Mouse (Mus musculus): Measurements from ENCODE around the gene Zc3h12a. TPM values are rescaled to one million over a fixed set of nuclear protein-coding genes. Genes with fewer than 3 reads are reported as not detected.

Zc3h12a gene
- polyA plus RNA-seq, 1 experiment from 2014 or later: 0.37 TPM

DNA sequence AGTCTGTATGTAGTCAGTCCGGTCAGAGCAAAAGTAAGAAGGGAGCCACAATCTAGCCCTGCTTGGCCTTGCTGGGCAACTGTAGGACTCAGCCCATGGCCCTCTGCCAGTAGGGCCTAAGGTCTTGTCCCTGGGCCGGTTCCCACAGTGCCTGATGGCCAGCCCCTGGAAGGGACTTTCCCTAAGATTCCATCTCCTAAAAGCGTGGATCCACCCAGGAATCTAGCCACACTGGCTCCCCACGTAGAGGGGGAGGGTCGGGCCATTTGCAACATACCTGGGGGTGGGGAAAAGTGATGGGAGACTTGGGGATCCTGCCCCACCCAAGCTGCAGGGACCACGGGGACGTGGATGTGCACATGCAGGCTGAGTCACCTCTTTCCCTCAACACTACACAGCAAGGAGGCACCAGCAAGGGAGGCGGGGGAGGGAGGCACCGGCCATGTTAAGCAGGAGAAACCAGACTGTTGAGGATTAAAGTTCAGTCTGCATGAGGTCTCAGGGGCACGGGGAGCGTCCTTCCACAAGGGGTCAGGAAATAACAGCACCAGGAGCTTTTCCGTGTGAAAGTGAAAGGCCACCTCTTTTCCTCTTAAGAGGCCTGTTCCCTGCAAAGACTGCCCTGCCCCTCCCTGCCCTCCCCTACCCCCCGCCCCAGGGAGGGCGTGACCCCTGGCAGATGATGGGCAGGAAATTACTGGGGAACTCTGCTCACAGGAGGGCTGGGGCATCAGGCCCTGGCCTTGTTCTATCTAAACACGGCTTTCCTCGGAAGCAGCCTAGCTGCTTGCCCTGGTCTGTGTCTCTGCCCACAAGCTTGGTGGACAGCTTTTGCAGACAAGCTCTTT lies 5.0 kb downstream of the Zc3h12a start:
- peaks cover 9% of the 10 kb centered on the region for H3K4me1 ChIP-seq (ENCODE audit: control insufficient read depth, insufficient read depth, low read length)
- DNase-seq (ENCODE audit: low spot score, missing footprints) (peak; percentile 84), ATAC-seq (ENCODE audit: low FRiP score) (no peak)
- H3K4me3 ChIP-seq (ENCODE audit: low read depth, low read length): no peak overlapping the region
- H3K27me3 ChIP-seq (ENCODE audit: control insufficient read depth, insufficient read depth, low read length): peaks cover 5% of the 10 kb centered on the region; the same call in 1 of the 2 replicates
- no peak overlapping the region for H3K4me2 ChIP-seq
- H3K36me3 ChIP-seq (ENCODE audit: control insufficient read depth, insufficient read depth, low read length): no peaks in the 10 kb centered on the region
- no peaks in the 10 kb centered on the region for H3K9me3 ChIP-seq (ENCODE audit: control insufficient read depth, low read length)
- WGBS: 20% methylated on average over 16 of the region's 16 CpGs
- no peak overlapping the region for H3K27ac ChIP-seq (ENCODE audit: low read depth, low read length)
- H3K9ac ChIP-seq (ENCODE audit: low read length): no peak overlapping the region

DNA sequence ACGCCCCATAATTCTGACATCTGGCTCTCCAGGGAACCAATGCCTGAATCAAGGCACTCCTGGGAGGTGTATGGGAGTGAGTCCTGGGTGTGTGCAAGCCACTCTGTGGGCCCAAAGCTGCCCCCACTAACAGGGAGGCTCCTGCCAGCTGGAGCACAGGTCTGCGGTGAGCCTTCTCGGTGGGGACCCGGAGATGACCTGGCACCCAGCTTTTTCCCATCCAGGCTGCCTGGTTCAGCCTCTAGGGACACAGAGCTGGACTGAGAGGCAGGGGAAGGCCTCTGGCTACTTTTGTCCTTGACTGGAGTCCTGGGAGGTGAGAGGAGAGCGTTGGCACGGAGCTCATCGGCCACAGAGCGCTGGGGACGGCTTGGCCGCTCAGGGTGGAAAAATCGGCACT lies 7.9 kb downstream of the Zc3h12a start:
- Histone ChIP-seq H3K4me1 (ENCODE audit: control insufficient read depth, insufficient read depth, low read length) (peaks cover 9% of the 10 kb centered on the region), H3K36me3 (ENCODE audit: control insufficient read depth, insufficient read depth, low read length) (no peaks in the 10 kb centered on the region), H3K9ac (ENCODE audit: low read length) (no peak overlapping the region), H3K4me2 (no peak overlapping the region), H3K27me3 (ENCODE audit: control insufficient read depth, insufficient read depth, low read length) (peaks cover 2% of the 10 kb centered on the region; the same call in 1 of the 2 replicates), H3K27ac (ENCODE audit: low read depth, low read length) (no peak overlapping the region), H3K4me3 (ENCODE audit: low read depth, low read length) (no peak overlapping the region), H3K9me3 (ENCODE audit: control insufficient read depth, low read length) (no peaks in the 10 kb centered on the region)
- 91% methylated on average over 11 of the region's 11 CpGs for WGBS
- no peak for DNase-seq (ENCODE audit: low spot score, missing footprints)
- no peak for ATAC-seq (ENCODE audit: low FRiP score)

DNA sequence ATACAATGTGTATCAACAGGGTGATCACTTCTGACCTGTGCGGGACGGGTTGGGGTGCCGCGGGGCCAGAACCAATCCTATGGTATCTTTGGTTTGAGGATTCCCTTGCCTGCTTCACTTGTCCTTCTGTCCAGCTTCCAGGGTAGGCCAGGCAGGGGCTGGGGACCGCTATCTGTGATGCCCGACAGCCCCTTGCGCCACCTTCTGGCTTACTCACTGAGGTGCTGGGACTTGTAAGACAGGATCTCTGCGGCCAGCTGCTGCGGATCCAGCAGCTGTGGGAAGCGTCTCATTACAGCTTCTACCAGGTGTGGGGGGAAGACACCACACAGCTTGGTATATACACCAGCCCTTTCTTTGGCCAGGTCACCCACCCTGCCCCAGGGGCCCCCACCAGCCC lies 8.6 kb downstream of the Zc3h12a start:
- H3K9me3 ChIP-seq (ENCODE audit: control insufficient read depth, low read length): no peaks in the 10 kb centered on the region
- 29% methylated on average over 10 of the region's 10 CpGs for WGBS
- DNase-seq (ENCODE audit: low spot score, missing footprints) (peak; percentile 90), ATAC-seq (ENCODE audit: low FRiP score) (peak; percentile 17; the same call in 1 of the 2 replicates)
- H3K4me2 ChIP-seq: no peak overlapping the region
- H3K27ac ChIP-seq (ENCODE audit: low read depth, low read length): no peak overlapping the region
- peaks cover 11% of the 10 kb centered on the region for H3K4me1 ChIP-seq (ENCODE audit: control insufficient read depth, insufficient read depth, low read length)
- H3K27me3 ChIP-seq (ENCODE audit: control insufficient read depth, insufficient read depth, low read length): peaks cover 2% of the 10 kb centered on the region; the same call in 1 of the 2 replicates
- no peaks in the 10 kb centered on the region for H3K36me3 ChIP-seq (ENCODE audit: control insufficient read depth, insufficient read depth, low read length)
- no peak overlapping the region for H3K4me3 ChIP-seq (ENCODE audit: low read depth, low read length)
- H3K9ac ChIP-seq (ENCODE audit: low read length): no peak overlapping the region

DNA sequence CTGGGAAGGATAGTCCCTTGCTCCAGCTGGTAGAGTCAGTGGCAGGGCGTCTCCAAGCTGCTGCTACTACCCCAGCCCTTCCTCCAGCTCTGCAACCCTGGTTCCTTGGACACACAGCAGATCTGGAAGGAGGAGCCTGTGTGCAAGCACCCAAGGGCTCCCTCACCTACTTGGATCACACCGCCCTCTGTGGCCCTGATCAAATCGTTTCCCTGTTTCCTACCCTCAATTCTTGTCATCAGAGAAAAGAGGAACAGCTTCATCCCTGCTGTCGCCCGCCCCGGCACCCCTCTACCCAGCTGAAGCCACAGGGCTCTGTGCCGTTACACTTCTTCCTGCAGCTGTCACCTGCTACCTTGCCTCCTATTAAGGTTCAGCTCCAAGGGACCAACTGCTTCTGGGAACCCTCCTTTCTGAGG lies 9.7 kb downstream of the Zc3h12a start:
- WGBS: 80% methylated on average over 7 of the region's 7 CpGs
- Histone ChIP-seq H3K27me3 (ENCODE audit: control insufficient read depth, insufficient read depth, low read length) (peaks cover 2% of the 10 kb centered on the region; the same call in 1 of the 2 replicates), H3K27ac (ENCODE audit: low read depth, low read length) (no peak overlapping the region), H3K4me1 (ENCODE audit: control insufficient read depth, insufficient read depth, low read length) (peaks cover 8% of the 10 kb centered on the region), H3K9ac (ENCODE audit: low read length) (no peak overlapping the region), H3K36me3 (ENCODE audit: control insufficient read depth, insufficient read depth, low read length) (0 out of 2 replicates have a peak, but pooled peaks cover 2% of the 10 kb centered on the region), H3K9me3 (ENCODE audit: control insufficient read depth, low read length) (no peaks in the 10 kb centered on the region), H3K4me3 (ENCODE audit: low read depth, low read length) (no peak overlapping the region), H3K4me2 (no peak overlapping the region)
- ATAC-seq (ENCODE audit: low FRiP score): no peak
- DNase-seq (ENCODE audit: low spot score, missing footprints): no peak

DNA sequence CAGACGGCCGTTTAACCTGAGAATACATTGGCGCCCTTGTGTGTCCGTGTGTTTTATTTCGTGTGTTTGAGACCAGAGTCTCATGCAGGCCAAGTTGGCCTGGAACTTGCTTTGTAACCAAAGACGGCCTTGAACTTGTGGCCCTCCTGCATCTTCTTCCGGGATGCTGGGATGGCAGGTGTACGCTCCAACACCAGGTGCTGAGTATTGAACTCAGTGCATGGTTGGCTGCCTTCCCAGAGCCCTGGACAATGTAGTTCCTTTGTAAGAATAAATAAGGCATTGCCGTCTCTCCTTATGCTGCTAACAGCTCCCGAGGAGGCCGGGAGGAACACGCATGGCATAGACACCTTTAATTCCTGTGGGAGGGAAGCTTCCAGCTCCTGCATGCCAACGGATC lies 10.7 kb downstream of the Zc3h12a start:
- DNase-seq (ENCODE audit: low spot score, missing footprints) (no peak), ATAC-seq (ENCODE audit: low FRiP score) (no peak)
- H3K27me3 ChIP-seq (ENCODE audit: control insufficient read depth, insufficient read depth, low read length): peaks cover 2% of the 10 kb centered on the region; the same call in 1 of the 2 replicates
- no peak overlapping the region for H3K9ac ChIP-seq (ENCODE audit: low read length)
- no peak overlapping the region for H3K4me3 ChIP-seq (ENCODE audit: low read depth, low read length)
- H3K9me3 ChIP-seq (ENCODE audit: control insufficient read depth, low read length): no peaks in the 10 kb centered on the region
- no peak overlapping the region for H3K4me2 ChIP-seq
- WGBS: 82% methylated on average over 13 of the region's 13 CpGs
- H3K27ac ChIP-seq (ENCODE audit: low read depth, low read length): no peak overlapping the region
- 0 out of 2 replicates have a peak, but pooled peaks cover 2% of the 10 kb centered on the region for H3K36me3 ChIP-seq (ENCODE audit: control insufficient read depth, insufficient read depth, low read length)
- H3K4me1 ChIP-seq (ENCODE audit: control insufficient read depth, insufficient read depth, low read length): 0 out of 2 replicates have a peak, but pooled peaks cover 3% of the 10 kb centered on the region

DNA sequence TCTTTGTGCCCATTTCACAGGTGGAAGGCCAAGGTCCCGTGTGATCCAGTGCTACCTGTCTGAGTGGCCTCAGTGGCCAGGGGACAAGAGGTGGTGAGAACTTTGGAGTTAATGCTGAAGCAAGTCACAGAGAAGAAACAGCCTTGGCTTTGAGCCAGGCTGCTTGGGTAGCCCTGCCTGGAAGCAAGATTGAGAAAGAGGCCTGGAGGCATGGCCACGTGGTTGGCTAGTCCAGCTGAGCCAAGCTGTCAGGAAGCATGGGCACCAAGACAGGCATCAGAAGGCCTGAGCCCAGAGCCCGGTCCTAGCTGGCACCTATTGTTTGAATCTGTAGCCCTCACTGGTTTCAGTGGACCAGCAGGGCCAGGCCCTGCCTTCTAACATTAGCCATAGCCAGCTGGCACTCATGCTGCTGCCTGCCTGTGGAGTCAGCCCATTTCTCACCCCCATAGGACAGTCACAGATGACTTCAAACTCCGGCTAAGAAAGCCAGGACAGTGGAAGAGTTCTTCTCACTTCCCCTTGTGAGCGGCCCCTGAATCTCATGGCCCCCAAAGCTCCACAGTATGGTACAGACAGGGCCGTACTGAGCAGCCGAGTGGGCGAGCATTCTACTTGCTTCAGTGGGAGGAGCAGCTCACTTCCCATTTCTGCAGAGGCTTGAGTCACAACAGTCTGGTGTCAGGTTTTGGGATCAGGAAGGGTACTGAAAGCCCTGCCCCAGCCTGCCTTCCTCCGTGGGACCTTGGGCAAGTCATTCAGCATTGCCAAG lies 11.4 kb downstream of the Zc3h12a start:
- Histone ChIP-seq H3K4me2 (no peak overlapping the region), H3K27me3 (ENCODE audit: control insufficient read depth, insufficient read depth, low read length) (peaks cover 2% of the 10 kb centered on the region; the same call in 1 of the 2 replicates), H3K36me3 (ENCODE audit: control insufficient read depth, insufficient read depth, low read length) (0 out of 2 replicates have a peak, but pooled peaks cover 2% of the 10 kb centered on the region), H3K9ac (ENCODE audit: low read length) (no peak overlapping the region), H3K27ac (ENCODE audit: low read depth, low read length) (no peak overlapping the region), H3K9me3 (ENCODE audit: control insufficient read depth, low read length) (no peaks in the 10 kb centered on the region), H3K4me1 (ENCODE audit: control insufficient read depth, insufficient read depth, low read length) (0 out of 2 replicates have a peak, but pooled peaks cover 3% of the 10 kb centered on the region), H3K4me3 (ENCODE audit: low read depth, low read length) (no peak overlapping the region)
- ATAC-seq (ENCODE audit: low FRiP score) (no peak), DNase-seq (ENCODE audit: low spot score, missing footprints) (no peak)
- WGBS: 77% methylated on average over 9 of the region's 9 CpGs

DNA sequence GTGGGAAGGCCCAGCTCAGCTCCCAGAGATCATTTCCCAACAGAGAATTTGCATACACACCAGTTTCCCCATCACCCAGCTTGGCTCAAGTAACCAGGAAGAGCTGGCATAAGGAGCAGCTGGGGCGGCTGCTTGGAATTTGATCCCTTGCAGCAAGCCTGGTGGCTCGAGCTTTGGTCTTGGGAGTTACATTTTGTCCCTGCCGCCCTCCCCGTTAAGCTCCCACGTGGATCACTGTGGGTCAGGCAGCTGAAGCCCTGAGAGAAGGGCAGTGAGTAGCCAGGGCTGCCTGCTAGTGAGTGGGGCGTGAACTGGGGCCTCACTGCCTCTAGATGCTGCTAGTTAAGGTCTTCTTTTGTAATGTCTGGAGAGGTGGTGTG lies 11.9 kb downstream of the Zc3h12a start:
- Histone ChIP-seq H3K36me3 (ENCODE audit: control insufficient read depth, insufficient read depth, low read length) (0 out of 2 replicates have a peak, but pooled peaks cover 2% of the 10 kb centered on the region), H3K4me1 (ENCODE audit: control insufficient read depth, insufficient read depth, low read length) (0 out of 2 replicates have a peak, but pooled peaks cover 3% of the 10 kb centered on the region), H3K9me3 (ENCODE audit: control insufficient read depth, low read length) (no peaks in the 10 kb centered on the region), H3K27ac (ENCODE audit: low read depth, low read length) (no peak overlapping the region), H3K4me2 (no peak overlapping the region), H3K27me3 (ENCODE audit: control insufficient read depth, insufficient read depth, low read length) (peaks cover under 1% of the 10 kb centered on the region; the same call in 1 of the 2 replicates), H3K4me3 (ENCODE audit: low read depth, low read length) (no peak overlapping the region), H3K9ac (ENCODE audit: low read length) (no peak overlapping the region)
- 46% methylated on average over 6 of the region's 6 CpGs for WGBS
- ATAC-seq (ENCODE audit: low FRiP score): no peak
- DNase-seq (ENCODE audit: low spot score, missing footprints): no peak

DNA sequence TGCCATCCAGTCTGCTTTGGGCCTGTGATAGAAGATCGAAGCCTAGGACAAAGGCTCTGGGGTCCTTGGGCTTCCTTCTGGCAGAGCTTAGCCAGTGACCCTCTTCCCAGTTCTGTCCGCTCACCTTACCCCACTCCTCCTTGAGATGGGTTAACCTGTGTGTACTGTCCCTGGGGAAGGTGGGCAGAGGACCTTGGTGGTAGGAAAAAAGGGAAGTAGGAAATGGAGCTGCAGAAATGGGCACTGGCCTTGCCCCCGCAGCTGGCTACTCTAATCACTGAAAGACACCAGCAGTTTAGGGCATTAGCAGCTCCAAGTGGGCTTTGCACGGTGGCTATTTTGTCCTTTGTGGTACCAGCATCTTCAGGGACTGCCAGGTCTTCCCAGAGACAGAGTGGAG lies 12.6 kb downstream of the Zc3h12a start:
- no peak overlapping the region for H3K27ac ChIP-seq (ENCODE audit: low read depth, low read length)
- H3K9me3 ChIP-seq (ENCODE audit: control insufficient read depth, low read length): no peaks in the 10 kb centered on the region
- 75% methylated on average over 4 of the region's 4 CpGs for WGBS
- H3K4me1 ChIP-seq (ENCODE audit: control insufficient read depth, insufficient read depth, low read length): 0 out of 2 replicates have a peak, but pooled peaks cover 3% of the 10 kb centered on the region
- H3K27me3 ChIP-seq (ENCODE audit: control insufficient read depth, insufficient read depth, low read length): no peaks in the 10 kb centered on the region
- H3K36me3 ChIP-seq (ENCODE audit: control insufficient read depth, insufficient read depth, low read length): 0 out of 2 replicates have a peak, but pooled peaks cover 4% of the 10 kb centered on the region
- 0 out of 2 replicates have a peak overlapping the region, but pooled peaks have one; percentile 12 for H3K9ac ChIP-seq (ENCODE audit: low read length)
- H3K4me2 ChIP-seq: no peak overlapping the region
- no peak for DNase-seq (ENCODE audit: low spot score, missing footprints)
- ATAC-seq (ENCODE audit: low FRiP score): no peak; the same call in 1 of the 2 replicates
- no peak overlapping the region for H3K4me3 ChIP-seq (ENCODE audit: low read depth, low read length)

Data from midbrain, embryonic 11.5 days (tissue).